Mouse (Mus musculus) thymus, adult 2 months (tissue): ENCODE results near the gene Amd1.

ENCODE experiments used
- CTCF ChIP-seq: fragments of 200-500 bp; IDR thresholded peaks from 2 replicates; pipeline ENCODE4 v1.5.1; 2012; ENCODE audit warnings: mild to moderate bottlenecking, control low read depth, low read length, moderate library complexity, borderline replicate concordance; ENCODE audit not compliant: control insufficient read depth, poor library complexity, insufficient read depth; ENCODE audit errors: extremely low read depth
- POLR2A ChIP-seq: fragments of 200-500 bp; IDR thresholded peaks from 2 replicates; pipeline ENCODE4 v1.6.1; 2012; ENCODE audit warnings: mild to moderate bottlenecking, low read length, control low read depth, moderate library complexity; ENCODE audit not compliant: control insufficient read depth, poor library complexity, insufficient read depth; ENCODE audit errors: extremely low read depth

GRCm38 (mm10) chr10:40256716-40257115, 45.3 kb downstream of the Amd1 start:
- TF ChIP-seq CTCF: no peak
- no peak for TF ChIP-seq POLR2A
